Mouse (Mus musculus) ES-Bruce4 (cell line): ENCODE results near the gene Mapre3.

Source experiments
- CTCF ChIP-seq: IDR thresholded peaks from one replicate; pipeline ENCODE4 v1.8.1; 2011; ENCODE audit warnings: low read depth, low read length
- POLR2A ChIP-seq: IDR thresholded peaks from one replicate; pipeline ENCODE4 v1.8.1; 2011; ENCODE audit warnings: low read length; ENCODE audit not compliant: insufficient read depth

- TF ChIP-seq CTCF (no peak), POLR2A (peak; percentile 47)
Observed at GRCm38 (mm10) chr5:30888337-30889087, 74.1 kb downstream of the Mapre3 start, which contains the start of gene Agbl5.
